Mouse (Mus musculus) heart, postnatal 0 days (tissue): ENCODE data around the gene Psmd7. TPM values are rescaled to one million over a fixed set of nuclear protein-coding genes. Genes with fewer than 3 reads are reported as not detected.

Experiments
- ATAC-seq: fragments of 200-750 bp; cut with Nextera tagmentation; 2 replicates; pipeline ENCODE4 v1.8.0; 2017; ENCODE audit warnings: low read depth, moderate number of reproducible peaks, moderate library complexity; ENCODE audit not compliant: insufficient read depth
- DNase-seq: peaks from one replicate; pipeline ENCODE4 v3.0.0-alpha.2; 2016; ENCODE audit warnings: low spot score
- H3K27ac ChIP-seq: fragments of 300-500 bp; sonication (generic); 2 replicates; pipeline ENCODE4 v1.5.1; 2014; ENCODE audit warnings: low read depth, mild to moderate bottlenecking
- H3K27me3 ChIP-seq: fragments of 300-500 bp; sonication (generic); 2 replicates; pipeline ENCODE4 v1.6.1; 2014; ENCODE audit warnings: low read length, mixed read lengths; ENCODE audit not compliant: control insufficient read depth, insufficient read depth
- H3K36me3 ChIP-seq: fragments of 300-500 bp; sonication (generic); replicated peaks from 2 replicates; pipeline ENCODE4 v1.6.1; 2014; ENCODE audit warnings: low read length, mixed read lengths; ENCODE audit not compliant: control insufficient read depth, insufficient read depth
- H3K4me1 ChIP-seq: fragments of 300-500 bp; sonication (generic); 2 replicates; pipeline ENCODE4 v1.6.1; 2014; ENCODE audit warnings: antibody characterized with exemption; ENCODE audit not compliant: control insufficient read depth, insufficient read depth
- H3K4me2 ChIP-seq: fragments of 300-500 bp; sonication (generic); 2 replicates; pipeline ENCODE4 v1.6.1; 2014; ENCODE audit warnings: low read depth, mild to moderate bottlenecking, low read length, moderate library complexity
- H3K4me3 ChIP-seq: fragments of 300-500 bp; sonication (generic); 2 replicates; pipeline ENCODE4 v1.5.1; 2014; ENCODE audit warnings: low read depth, low read length
- H3K9ac ChIP-seq: fragments of 300-500 bp; sonication (generic); replicated peaks from 2 replicates; pipeline ENCODE4 v1.6.1; 2014; ENCODE audit warnings: low read depth, low read length, mixed read lengths
- H3K9me3 ChIP-seq: fragments of 300-500 bp; sonication (generic); replicated peaks from 2 replicates; pipeline ENCODE4 v1.6.1; 2016; ENCODE audit warnings: low read length; ENCODE audit not compliant: control insufficient read depth
- CTCF ChIP-seq: IDR thresholded peaks from 2 replicates; pipeline ENCODE4 v1.5.1; 2016; ENCODE audit warnings: antibody characterized with exemption, control low read depth, low read depth
- EP300 ChIP-seq: IDR thresholded peaks from 2 replicates; pipeline ENCODE4 v1.6.1; 2016; ENCODE audit warnings: antibody characterized with exemption, low read depth
- WGBS: fragments of 180-500 bp; shearing (Covaris S2); extraction: QIAGEN DNeasy Blood & Tissue Kit; methylation state at CpG from one replicate; pipeline ENCODE4 v1.1.7; 2014; 5-methylcytosine and 5-hydroxymethylcytosine counted together
- polyA plus RNA-seq: library from polyadenylated mRNA; unstranded; fragments of >200 nt; fragmentation: Nextera tagmentation; extraction: Ambion mirVana; gene quantifications from 2 replicates; pipeline ENCODE4 v1.2.1, GENCODE M21; 2015
- total RNA-seq: library from RNA; depleted of rRNA; stranded (reverse); fragments of >200 nt; gene quantifications from 2 replicates; pipeline ENCODE4 v1.2.3, GENCODE M21; 2014; ENCODE audit warnings: low replicate concordance

Gene Psmd7
- total and polyA plus RNA-seq, 2 experiments from 2014 or later = 27.6 to 159 TPM

DNA sequence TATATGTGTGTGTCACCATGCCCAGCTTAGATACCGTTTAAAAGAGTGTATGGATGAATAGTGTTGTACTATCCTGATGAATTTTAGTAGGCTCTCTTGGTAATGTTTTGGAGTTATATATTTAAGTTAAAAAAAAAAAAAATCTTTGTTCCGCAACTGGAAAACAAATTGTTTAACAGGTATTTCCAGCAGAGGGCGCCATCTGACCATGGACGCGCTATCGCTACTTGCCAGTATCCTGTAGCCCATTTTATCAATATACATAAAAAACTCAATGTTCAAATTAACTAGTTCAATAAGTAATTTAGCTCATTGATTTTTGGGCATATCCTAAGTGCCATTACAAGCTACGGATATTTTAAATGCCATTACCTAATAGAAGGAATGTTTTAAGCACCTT is 14.8 kb upstream of the Psmd7 start:
- no peaks in the 10 kb centered on the region for H3K36me3 ChIP-seq
- DNase-seq (peak; percentile 53), ATAC-seq (no peak)
- no peaks in the 10 kb centered on the region for H3K9me3 ChIP-seq
- 3% methylated on average over 7 of the region's 7 CpGs for WGBS
- no peak overlapping the region for H3K4me2 ChIP-seq
- H3K27ac ChIP-seq = no peak overlapping the region
- TF ChIP-seq CTCF (peak; percentile 67), EP300 (no peak)
- no peak overlapping the region for H3K4me3 ChIP-seq
- H3K9ac ChIP-seq = no peak overlapping the region
- peaks cover 11% of the 10 kb centered on the region; the same call in 1 of the 2 replicates for H3K27me3 ChIP-seq
- H3K4me1 ChIP-seq = no peaks in the 10 kb centered on the region

DNA sequence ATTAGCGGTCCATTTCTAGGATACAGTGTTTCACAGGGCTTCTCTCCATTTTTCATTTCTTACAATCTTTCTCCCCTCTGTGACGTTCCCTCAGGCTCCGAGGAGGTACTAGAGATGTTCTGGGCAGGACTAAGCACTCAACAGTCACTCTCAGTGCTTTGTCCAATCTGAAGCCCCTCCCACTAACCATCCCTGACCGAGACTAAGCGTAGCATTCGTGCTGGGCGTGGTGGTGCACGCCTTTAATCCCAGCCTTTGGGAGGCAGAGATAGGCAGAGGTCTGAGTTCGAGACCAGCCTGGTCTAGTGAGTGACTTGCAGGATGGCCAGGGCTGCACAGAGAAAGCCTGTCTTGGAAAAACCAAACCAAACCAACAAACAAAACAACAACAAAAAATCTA is 11.4 kb upstream of the Psmd7 start:
- no peak overlapping the region for H3K4me3 ChIP-seq
- peaks cover 11% of the 10 kb centered on the region; the same call in 1 of the 2 replicates for H3K27me3 ChIP-seq
- no peak overlapping the region for H3K4me2 ChIP-seq
- H3K27ac ChIP-seq = no peak overlapping the region
- no peaks in the 10 kb centered on the region for H3K36me3 ChIP-seq
- no peaks in the 10 kb centered on the region for H3K9me3 ChIP-seq
- no peaks in the 10 kb centered on the region for H3K4me1 ChIP-seq
- no peak overlapping the region for H3K9ac ChIP-seq
- TF ChIP-seq EP300 = no peak
- no peak for TF ChIP-seq CTCF
- 76% methylated on average over 9 of the region's 9 CpGs for WGBS
- no peak for ATAC-seq
- no peak for DNase-seq

DNA sequence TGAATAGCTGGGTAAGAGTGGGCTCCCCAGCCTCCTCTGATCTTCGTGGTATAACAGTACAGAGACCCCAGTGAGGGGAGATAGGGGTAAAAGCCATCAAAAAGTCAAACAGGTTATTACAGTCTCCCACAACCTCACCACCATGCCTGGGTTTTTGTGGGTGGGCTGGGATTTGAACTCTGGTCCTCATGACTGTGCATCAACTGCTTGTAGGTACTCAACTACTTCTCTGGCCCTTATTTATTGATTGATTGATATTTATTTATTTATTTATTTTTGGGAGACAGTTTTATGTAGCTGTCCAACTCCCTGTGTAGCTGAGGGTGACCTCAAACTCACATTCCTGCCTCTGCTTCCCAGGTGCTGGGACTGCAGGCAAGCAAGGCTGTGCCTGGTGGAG is 9.5 kb upstream of the Psmd7 start:
- no peak for TF ChIP-seq CTCF
- Histone ChIP-seq H3K27me3 (peaks cover 11% of the 10 kb centered on the region; the same call in 1 of the 2 replicates), H3K9me3 (no peaks in the 10 kb centered on the region), H3K4me1 (no peaks in the 10 kb centered on the region), H3K36me3 (no peaks in the 10 kb centered on the region), H3K4me3 (no peak overlapping the region), H3K27ac (no peak overlapping the region), H3K4me2 (no peak overlapping the region), H3K9ac (no peak overlapping the region)
- ATAC-seq (no peak), DNase-seq (no peak)
- 52% methylated on average over 1 of the region's 1 CpGs for WGBS

DNA sequence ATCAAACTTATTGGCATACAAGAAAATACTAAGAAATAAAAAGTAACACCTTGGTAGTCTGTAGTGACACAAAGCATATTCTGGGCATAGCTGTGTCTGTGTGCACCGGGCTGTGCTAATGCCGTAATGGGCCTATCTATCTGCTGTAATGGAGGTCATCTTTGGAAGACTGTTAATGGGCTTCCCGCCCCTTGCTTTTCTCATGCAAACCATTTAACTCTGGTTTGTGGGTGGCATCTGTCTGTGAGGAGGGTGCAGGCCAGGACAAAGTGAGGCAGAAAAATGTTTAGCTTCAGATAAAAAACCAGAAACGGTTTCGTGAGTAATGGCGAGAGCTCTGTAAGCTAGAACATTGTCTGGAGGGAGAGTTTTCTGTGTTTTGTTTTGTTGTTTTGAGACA is 6.6 kb upstream of the Psmd7 start:
- Histone ChIP-seq H3K4me3 (no peak overlapping the region), H3K27ac (no peak overlapping the region), H3K4me1 (no peaks in the 10 kb centered on the region), H3K9ac (no peak overlapping the region), H3K9me3 (no peaks in the 10 kb centered on the region), H3K4me2 (no peak overlapping the region), H3K36me3 (no peaks in the 10 kb centered on the region), H3K27me3 (peaks cover 2% of the 10 kb centered on the region; the same call in 1 of the 2 replicates)
- DNase-seq (no peak), ATAC-seq (no peak)
- no peak for TF ChIP-seq CTCF
- TF ChIP-seq EP300 = no peak
- 73% methylated on average over 6 of the region's 6 CpGs for WGBS

DNA sequence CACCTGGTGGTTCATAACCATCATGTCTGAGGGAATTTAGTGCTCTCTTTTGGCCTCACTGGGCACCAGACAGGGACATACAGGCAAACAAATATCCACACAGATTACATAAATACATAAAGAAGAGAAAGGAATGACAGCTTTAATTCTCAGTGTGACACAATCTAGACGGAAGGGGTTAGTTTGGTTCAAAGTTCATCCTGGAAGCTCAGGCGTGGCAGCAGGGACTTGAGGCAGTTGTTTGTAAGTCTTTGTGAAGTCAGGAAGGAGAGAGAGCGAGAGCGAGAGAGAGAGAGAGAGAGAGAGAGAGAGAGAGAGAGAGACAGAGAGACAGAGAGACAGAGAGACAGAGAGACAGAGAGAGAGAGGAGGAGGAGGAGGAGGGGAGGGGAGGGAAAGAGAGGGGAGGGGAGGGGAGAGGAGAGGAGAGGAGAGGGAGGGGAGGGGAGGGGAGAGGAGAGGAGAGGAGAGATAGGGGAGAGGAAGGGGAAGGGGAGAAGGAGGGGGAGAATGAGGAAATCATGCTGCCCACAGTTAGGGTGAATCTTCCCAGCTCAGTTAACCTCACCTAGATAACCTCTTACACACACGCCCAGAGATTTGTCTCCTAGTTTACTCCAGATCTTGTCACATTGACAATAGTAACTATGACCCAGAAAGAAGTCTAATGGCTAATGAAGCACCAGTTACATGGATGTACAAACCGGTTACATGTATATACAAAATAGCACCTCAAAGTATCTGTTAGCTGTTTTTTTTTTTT is 5.9 kb upstream of the Psmd7 start:
- H3K4me2 ChIP-seq = no peak overlapping the region
- no peak for TF ChIP-seq EP300
- TF ChIP-seq CTCF = no peak
- no peaks in the 10 kb centered on the region for H3K4me1 ChIP-seq
- 55% methylated on average over 6 of the region's 6 CpGs for WGBS
- H3K9me3 ChIP-seq = no peaks in the 10 kb centered on the region
- no peaks in the 10 kb centered on the region for H3K27me3 ChIP-seq
- H3K27ac ChIP-seq = no peak overlapping the region
- H3K4me3 ChIP-seq = no peak overlapping the region
- no peak overlapping the region for H3K9ac ChIP-seq
- no peaks in the 10 kb centered on the region for H3K36me3 ChIP-seq
- DNase-seq (no peak), ATAC-seq (no peak)

DNA sequence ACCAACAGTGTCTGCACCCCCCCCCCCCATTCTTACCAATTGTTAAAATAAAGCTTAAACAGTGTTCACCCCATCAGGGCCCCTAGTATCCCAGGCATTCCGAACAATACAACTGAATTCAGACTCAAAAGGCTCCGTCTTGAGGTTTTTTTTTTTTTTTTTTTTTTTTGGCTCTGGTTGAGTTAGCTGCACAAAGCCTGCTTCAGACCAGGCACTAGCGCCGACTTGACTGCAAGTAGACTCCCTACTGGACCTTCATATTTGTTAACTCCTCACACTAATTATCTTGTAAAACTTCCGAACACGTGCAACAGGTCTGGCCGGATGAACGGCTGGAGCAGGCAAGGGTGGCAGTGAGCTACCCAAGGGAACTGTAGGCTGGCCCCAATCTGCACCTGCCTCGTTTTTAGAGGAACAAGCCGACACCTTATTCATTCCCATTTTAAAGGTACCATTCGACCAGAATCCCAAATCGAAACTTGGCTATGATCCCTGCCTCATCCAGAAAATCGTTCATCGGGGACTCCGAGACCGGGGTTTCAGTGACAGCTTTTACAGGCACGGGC is 752 bp downstream of the Psmd7 start:
- H3K4me1 ChIP-seq = peaks cover 9% of the 10 kb centered on the region
- ATAC-seq = no peak

More for the DNA sequence above, 752 bp downstream of the Psmd7 start:
- DNase-seq = no peak
- Histone ChIP-seq H3K9ac (peak overlapping the region; percentile 67), H3K27ac (peak overlapping the region; percentile 46), H3K36me3 (peaks cover 28% of the 10 kb centered on the region), H3K27me3 (no peaks in the 10 kb centered on the region), H3K4me2 (peak overlapping the region; percentile 95), H3K4me3 (peak overlapping the region; percentile 63), H3K9me3 (no peaks in the 10 kb centered on the region)
- TF ChIP-seq EP300 = no peak
- no peak for TF ChIP-seq CTCF
- 1% methylated on average over 17 of the region's 17 CpGs for WGBS
